In genomic region chr8:114982762-114983161, GRCm38 (mm10) we compare ENCODE assay signal across 16 mouse cellular contexts.
"Had no signal": no experiment of that assay in that cellular context is flagged by ENCODE, and none has a peak within 500 bp of the region (broad histone marks: within the 10 kb centered on the region; RNA-seq: fewer than 3 reads in every experiment).

No protein-coding gene starts in this region.

- H3K9me3 ChIP-seq: limb, embryonic 13.5 days; liver, embryonic 12.5 days; neural tube, embryonic 15.5 days had no signal

- H3K27me3 ChIP-seq: liver, embryonic 12.5 days had no signal

- H3K27ac ChIP-seq: kidney, postnatal 0 days; layer of hippocampus, adult 2 months; limb, embryonic 13.5 days; liver, embryonic 12.5 days; midbrain, embryonic 10.5 days; neural tube, embryonic 15.5 days had no signal

- H3K4me3 ChIP-seq: layer of hippocampus, adult 2 months; limb, embryonic 13.5 days; liver, embryonic 12.5 days; midbrain, embryonic 10.5 days; myocyte; neural tube, embryonic 15.5 days had no signal

- H3K4me1 ChIP-seq: liver, embryonic 12.5 days; midbrain, embryonic 10.5 days had no signal

- DNase-seq: kidney, postnatal 4 days; left cerebral cortex, postnatal 4 days; lung, embryonic 14.5 days; lung, postnatal 10 days; lung, postnatal 4 days; midbrain, embryonic 14.5 days; right cerebral cortex, adult 18-20 months; right cerebral cortex, postnatal 25 days; thymus, postnatal 36 days had no signal

- H3K9ac ChIP-seq: limb, embryonic 13.5 days; liver, embryonic 12.5 days; lung, embryonic 14.5 days; neural tube, embryonic 15.5 days had no signal

- H3K36me3 ChIP-seq: limb, embryonic 13.5 days; liver, embryonic 12.5 days; midbrain, embryonic 10.5 days; neural tube, embryonic 15.5 days had no signal

- H3K4me2 ChIP-seq: limb, embryonic 13.5 days; liver, embryonic 12.5 days; lung, embryonic 14.5 days; neural tube, embryonic 15.5 days had no signal

- ATAC-seq: liver, embryonic 12.5 days had no signal
